Mouse (Mus musculus): ENCODE measurements around the gene Yipf4. TPM values are rescaled to one million over a fixed set of nuclear protein-coding genes. Genes with fewer than 3 reads are reported as not detected.

Gene Yipf4
- 60.1 and 63.8 TPM in 2 replicates for polyA plus RNA-seq (2014; fragmentation: Nextera tagmentation; extraction: Ambion mirVana)

DNA sequence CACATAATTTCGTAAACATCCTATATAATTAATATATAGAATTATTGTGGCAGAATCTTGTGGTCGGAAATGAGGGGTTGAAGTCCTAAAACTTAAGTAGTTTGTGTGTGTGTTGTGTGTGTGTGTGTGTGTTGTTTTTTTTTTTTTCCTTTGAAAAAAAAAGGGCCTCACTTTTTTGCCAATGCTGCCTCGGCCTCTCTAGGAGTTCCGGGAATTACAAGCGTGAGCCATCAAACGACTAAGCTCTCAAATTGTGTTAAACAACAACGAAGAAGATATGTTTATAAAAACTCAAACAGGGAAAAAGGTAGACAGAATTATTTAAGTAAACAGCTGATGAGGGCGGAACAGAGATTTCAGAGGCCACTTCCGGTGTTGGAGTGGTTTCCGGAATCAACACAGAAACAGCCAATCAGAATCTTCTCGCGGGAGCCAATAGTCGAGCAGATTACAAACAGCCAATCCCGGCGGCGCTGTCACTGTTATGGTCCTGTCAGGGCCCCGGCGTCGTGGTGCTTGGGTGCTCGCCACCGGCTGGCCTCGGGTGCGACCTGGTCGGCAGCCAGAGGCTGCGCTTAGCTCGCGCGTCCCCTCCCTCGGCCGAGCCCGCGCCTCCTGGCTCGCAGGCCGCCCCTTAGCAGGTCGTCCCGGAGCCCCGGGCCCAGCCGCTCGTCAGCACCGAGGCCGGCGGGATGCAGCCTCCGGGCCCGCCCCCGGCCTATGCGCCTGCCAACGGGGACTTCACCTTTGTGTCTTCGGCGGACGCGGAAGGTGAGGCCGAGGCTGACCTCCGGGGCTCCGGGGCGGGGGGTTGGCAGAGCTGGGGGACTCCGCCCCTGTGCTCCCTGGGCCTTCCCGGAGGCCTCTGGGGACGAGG, at the start of gene Yipf4:
Yipf4 (plus strand) TSS at position 470 of the 877 bp plus-strand sequence.
- peak; percentile 97 for DNase-seq (ENCODE audit: low spot score)
- peak within 1 kb of the TSS; percentile 60 for H3K27ac ChIP-seq (ENCODE audit: low read depth)
- peaks cover 18% of the 10 kb centered on the region for H3K36me3 ChIP-seq (ENCODE audit: control insufficient read depth, insufficient read depth, low read length)
- ATAC-seq (replicated peaks; ENCODE audit: low FRiP score, low TSS enrichment, low read depth), result peak; percentile 99
- H3K9ac ChIP-seq (ENCODE audit: low read length), result peak within 1 kb of the TSS; percentile 80
- no peaks in the 10 kb centered on the region for H3K9me3 ChIP-seq (ENCODE audit: control insufficient read depth, low read length)
- peak within 1 kb of the TSS; percentile 93 for H3K4me3 ChIP-seq (ENCODE audit: low read depth, low read length)
- H3K27me3 ChIP-seq (replicated peaks; ENCODE audit: control insufficient read depth, insufficient read depth, low read length), result no peaks in the 10 kb centered on the region
- WGBS, result 5% methylated on average over 58 of the region's 58 CpGs
- H3K4me2 ChIP-seq (ENCODE audit: low read length), result peak within 1 kb of the TSS; percentile 70
- H3K4me1 ChIP-seq (replicated peaks; ENCODE audit: control insufficient read depth, insufficient read depth, low read length), result no peaks in the 10 kb centered on the region

DNA sequence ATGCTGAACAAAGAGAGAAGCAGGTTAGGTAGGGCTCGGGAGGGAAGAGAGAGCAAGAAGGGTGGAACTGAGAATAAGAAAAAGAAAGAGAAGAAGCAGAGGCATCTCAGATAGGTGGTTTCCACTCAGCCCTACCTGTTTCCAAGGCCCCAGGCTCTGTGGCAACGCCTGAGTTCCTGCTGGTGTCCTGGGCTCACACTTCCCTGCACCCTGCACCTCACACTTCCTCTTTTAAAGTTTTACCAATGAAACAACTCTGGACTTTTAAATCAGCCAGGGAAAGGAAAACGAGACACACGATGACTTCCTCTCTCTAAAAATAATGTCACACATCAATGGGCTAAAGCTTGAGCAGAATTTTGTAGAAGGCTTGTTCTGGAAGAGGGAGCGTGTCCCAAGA, 48.8 kb upstream of the Yipf4 start:
- Histone ChIP-seq H3K27me3 (replicated peaks; ENCODE audit: control insufficient read depth, insufficient read depth, low read length) (no peaks in the 10 kb centered on the region), H3K36me3 (ENCODE audit: control insufficient read depth, insufficient read depth, low read length) (no peaks in the 10 kb centered on the region), H3K27ac (ENCODE audit: low read depth) (no peak overlapping the region), H3K4me2 (ENCODE audit: low read length) (no peak overlapping the region), H3K4me3 (ENCODE audit: low read depth, low read length) (no peak overlapping the region), H3K9me3 (ENCODE audit: control insufficient read depth, low read length) (no peaks in the 10 kb centered on the region), H3K9ac (ENCODE audit: low read length) (no peak overlapping the region), H3K4me1 (replicated peaks; ENCODE audit: control insufficient read depth, insufficient read depth, low read length) (no peaks in the 10 kb centered on the region)
- 76% methylated on average over 5 of the region's 5 CpGs for WGBS
- DNase-seq (ENCODE audit: low spot score) (no peak), ATAC-seq (replicated peaks; ENCODE audit: low FRiP score, low TSS enrichment, low read depth) (no peak)

DNA sequence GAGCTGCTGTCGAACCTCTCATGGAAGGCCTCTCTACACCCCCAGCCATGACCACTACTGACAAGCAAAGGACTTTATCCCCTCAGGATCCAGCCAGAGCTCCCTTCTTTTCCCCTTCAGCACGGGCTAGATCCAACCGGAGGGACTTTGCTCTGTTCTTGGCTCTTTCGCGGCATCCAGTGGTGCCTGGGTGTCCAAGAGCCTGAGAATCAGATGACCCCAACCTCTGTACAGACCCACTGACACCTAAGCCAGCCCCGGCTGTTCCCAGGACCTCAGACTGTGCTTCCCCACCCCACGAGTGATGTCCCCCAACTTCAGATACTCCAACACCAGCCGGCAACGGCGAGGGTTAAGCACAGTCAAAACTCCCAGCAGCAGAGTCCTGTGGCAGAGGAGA, 39.5 kb upstream of the Yipf4 start:
- H3K9me3 ChIP-seq (ENCODE audit: control insufficient read depth, low read length), result no peaks in the 10 kb centered on the region
- H3K36me3 ChIP-seq (ENCODE audit: control insufficient read depth, insufficient read depth, low read length), result no peaks in the 10 kb centered on the region
- H3K9ac ChIP-seq (ENCODE audit: low read length), result no peak overlapping the region
- H3K27ac ChIP-seq (ENCODE audit: low read depth), result no peak overlapping the region
- no peaks in the 10 kb centered on the region for H3K4me1 ChIP-seq (replicated peaks; ENCODE audit: control insufficient read depth, insufficient read depth, low read length)
- no peak for ATAC-seq (replicated peaks; ENCODE audit: low FRiP score, low TSS enrichment, low read depth)
- H3K27me3 ChIP-seq (replicated peaks; ENCODE audit: control insufficient read depth, insufficient read depth, low read length), result no peaks in the 10 kb centered on the region
- H3K4me3 ChIP-seq (ENCODE audit: low read depth, low read length), result no peak overlapping the region
- WGBS, result 91% methylated on average over 10 of the region's 10 CpGs
- DNase-seq (ENCODE audit: low spot score), result no peak
- H3K4me2 ChIP-seq (ENCODE audit: low read length), result no peak overlapping the region

DNA sequence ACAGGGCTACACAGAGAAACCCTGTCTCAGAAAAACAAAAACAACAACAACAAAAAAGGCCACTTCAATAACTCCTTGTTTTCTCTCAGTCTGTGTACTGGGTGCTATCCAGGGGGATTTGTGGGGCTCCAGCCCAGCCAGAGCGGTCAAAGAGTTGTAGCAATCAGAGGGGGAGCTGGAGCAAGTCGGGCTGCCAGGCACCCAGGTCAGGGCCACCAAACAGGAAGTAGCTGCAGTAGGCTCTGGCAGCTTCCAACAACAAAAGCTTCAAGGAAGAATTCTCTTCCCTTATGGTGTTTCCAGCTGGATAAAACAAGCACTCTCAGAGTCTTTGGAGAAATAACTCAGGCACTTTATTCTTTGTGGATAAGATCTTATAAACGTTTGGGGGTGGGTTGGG, 35.4 kb upstream of the Yipf4 start:
- Histone ChIP-seq H3K27ac (ENCODE audit: low read depth) (no peak overlapping the region), H3K4me3 (ENCODE audit: low read depth, low read length) (no peak overlapping the region), H3K4me2 (ENCODE audit: low read length) (no peak overlapping the region), H3K9me3 (ENCODE audit: control insufficient read depth, low read length) (no peaks in the 10 kb centered on the region), H3K36me3 (ENCODE audit: control insufficient read depth, insufficient read depth, low read length) (no peaks in the 10 kb centered on the region), H3K9ac (ENCODE audit: low read length) (no peak overlapping the region), H3K27me3 (replicated peaks; ENCODE audit: control insufficient read depth, insufficient read depth, low read length) (no peaks in the 10 kb centered on the region), H3K4me1 (replicated peaks; ENCODE audit: control insufficient read depth, insufficient read depth, low read length) (no peaks in the 10 kb centered on the region)
- DNase-seq (ENCODE audit: low spot score) (no peak), ATAC-seq (replicated peaks; ENCODE audit: low FRiP score, low TSS enrichment, low read depth) (no peak)
- WGBS, result 65% methylated on average over 3 of the region's 3 CpGs

DNA sequence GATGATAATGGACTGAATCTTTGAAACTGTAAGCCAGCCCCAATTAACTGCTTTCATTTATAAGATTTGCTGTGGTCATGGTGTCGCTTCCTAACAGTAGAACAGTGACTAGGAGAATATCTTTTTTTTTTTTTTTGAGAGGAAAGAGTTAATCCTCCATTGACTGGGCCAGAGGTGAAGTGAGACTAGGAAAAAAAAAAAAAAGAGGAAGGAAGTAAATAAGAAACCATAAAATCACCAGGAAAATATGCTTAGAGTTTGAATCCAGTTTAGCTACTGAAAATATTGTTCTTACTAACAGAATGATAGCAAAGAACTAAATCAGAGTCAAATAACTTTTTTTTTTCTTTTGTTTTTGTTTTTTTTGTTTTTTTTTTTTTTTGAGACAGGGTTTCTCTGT, 34.6 kb upstream of the Yipf4 start:
- Histone ChIP-seq H3K27me3 (replicated peaks; ENCODE audit: control insufficient read depth, insufficient read depth, low read length) (no peaks in the 10 kb centered on the region), H3K4me1 (replicated peaks; ENCODE audit: control insufficient read depth, insufficient read depth, low read length) (no peaks in the 10 kb centered on the region), H3K9me3 (ENCODE audit: control insufficient read depth, low read length) (no peaks in the 10 kb centered on the region), H3K9ac (ENCODE audit: low read length) (no peak overlapping the region), H3K4me2 (ENCODE audit: low read length) (no peak overlapping the region), H3K36me3 (ENCODE audit: control insufficient read depth, insufficient read depth, low read length) (no peaks in the 10 kb centered on the region), H3K4me3 (ENCODE audit: low read depth, low read length) (no peak overlapping the region), H3K27ac (ENCODE audit: low read depth) (no peak overlapping the region)
- WGBS, result 86% methylated on average over 1 of the region's 1 CpGs
- no peak for DNase-seq (ENCODE audit: low spot score)
- no peak for ATAC-seq (replicated peaks; ENCODE audit: low FRiP score, low TSS enrichment, low read depth)

DNA sequence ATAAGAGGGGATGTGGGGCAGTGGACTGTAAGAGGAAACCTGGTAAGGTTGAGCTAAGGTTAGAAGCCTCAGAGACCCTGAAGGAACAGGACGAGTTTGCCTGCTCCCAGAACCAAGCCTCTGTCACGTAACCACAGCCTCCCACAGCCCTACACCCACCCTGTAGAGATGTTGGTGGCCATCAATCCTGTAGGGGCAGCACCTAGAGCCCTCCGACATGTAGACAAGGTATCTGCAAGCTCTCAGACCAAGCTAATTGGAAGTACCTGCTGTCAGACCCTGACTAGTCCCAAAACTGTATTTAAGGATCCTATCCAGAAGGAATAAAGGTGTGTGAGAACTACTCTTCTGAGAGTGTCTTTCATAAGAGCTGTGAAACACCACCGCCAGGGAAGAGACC, 33.9 kb upstream of the Yipf4 start:
- Histone ChIP-seq H3K4me1 (replicated peaks; ENCODE audit: control insufficient read depth, insufficient read depth, low read length) (no peaks in the 10 kb centered on the region), H3K27ac (ENCODE audit: low read depth) (no peak overlapping the region), H3K27me3 (replicated peaks; ENCODE audit: control insufficient read depth, insufficient read depth, low read length) (no peaks in the 10 kb centered on the region), H3K9me3 (ENCODE audit: control insufficient read depth, low read length) (no peaks in the 10 kb centered on the region), H3K4me3 (ENCODE audit: low read depth, low read length) (no peak overlapping the region), H3K4me2 (ENCODE audit: low read length) (no peak overlapping the region), H3K36me3 (ENCODE audit: control insufficient read depth, insufficient read depth, low read length) (no peaks in the 10 kb centered on the region), H3K9ac (ENCODE audit: low read length) (no peak overlapping the region)
- DNase-seq (ENCODE audit: low spot score) (no peak), ATAC-seq (replicated peaks; ENCODE audit: low FRiP score, low TSS enrichment, low read depth) (no peak)
- WGBS, result 76% methylated on average over 4 of the region's 4 CpGs

DNA sequence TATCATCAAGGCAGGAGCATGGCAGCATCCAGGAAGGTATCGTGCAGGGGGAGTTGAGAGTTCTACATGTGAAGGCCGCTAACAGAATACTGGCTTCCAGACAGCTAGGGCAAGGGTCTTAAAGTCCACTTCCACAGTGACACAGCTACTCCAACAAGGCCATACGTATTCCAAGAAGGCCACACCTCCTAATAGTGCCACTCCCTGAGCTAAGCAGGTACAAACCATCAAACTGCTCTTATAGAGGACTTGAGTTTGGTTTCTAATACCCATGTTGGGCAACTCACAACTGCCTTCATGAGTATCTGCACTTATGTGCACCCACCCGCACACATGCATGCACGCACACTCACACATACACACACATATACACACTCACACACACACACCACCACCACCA, 32.5 kb upstream of the Yipf4 start:
- Histone ChIP-seq H3K9me3 (ENCODE audit: control insufficient read depth, low read length) (no peaks in the 10 kb centered on the region), H3K4me3 (ENCODE audit: low read depth, low read length) (no peak overlapping the region), H3K4me1 (replicated peaks; ENCODE audit: control insufficient read depth, insufficient read depth, low read length) (no peaks in the 10 kb centered on the region), H3K27ac (ENCODE audit: low read depth) (no peak overlapping the region), H3K27me3 (replicated peaks; ENCODE audit: control insufficient read depth, insufficient read depth, low read length) (no peaks in the 10 kb centered on the region), H3K36me3 (ENCODE audit: control insufficient read depth, insufficient read depth, low read length) (no peaks in the 10 kb centered on the region), H3K4me2 (ENCODE audit: low read length) (no peak overlapping the region), H3K9ac (ENCODE audit: low read length) (no peak overlapping the region)
- ATAC-seq (replicated peaks; ENCODE audit: low FRiP score, low TSS enrichment, low read depth) (no peak), DNase-seq (ENCODE audit: low spot score) (no peak)
- 89% methylated on average over 5 of the region's 5 CpGs for WGBS

DNA sequence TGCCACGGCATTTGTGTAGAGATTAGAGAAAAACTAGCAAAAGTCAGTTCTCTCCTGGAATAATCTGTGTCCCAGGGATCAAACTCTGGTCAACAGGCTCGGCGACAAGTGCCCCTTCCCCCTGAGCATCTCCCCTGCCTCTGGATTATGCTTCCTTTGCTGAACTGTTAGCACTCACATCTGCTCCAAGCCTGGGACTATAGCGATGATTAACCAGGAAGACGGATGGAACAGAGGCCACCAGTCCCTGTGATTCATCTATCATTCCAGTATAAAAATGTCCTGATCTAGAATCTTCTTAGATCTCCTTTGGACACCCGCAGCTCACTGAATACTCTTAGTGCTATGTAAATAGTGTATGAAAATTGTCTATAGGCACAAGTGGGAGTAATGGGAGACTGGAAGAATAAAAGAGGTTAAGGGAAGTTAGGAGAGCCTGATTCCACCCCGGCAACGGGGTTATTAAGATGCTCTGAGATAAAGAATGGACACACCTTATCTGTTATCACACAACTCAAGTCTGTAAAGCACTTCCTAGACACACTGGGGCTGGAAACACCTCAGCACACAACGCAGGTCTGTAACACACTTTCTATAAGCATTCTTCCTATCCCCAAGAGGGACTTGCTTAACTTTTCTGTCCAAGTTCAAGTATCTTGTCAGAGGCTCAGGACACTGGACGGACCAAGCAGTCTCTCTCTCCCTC, 31.2 kb upstream of the Yipf4 start:
- H3K36me3 ChIP-seq (ENCODE audit: control insufficient read depth, insufficient read depth, low read length), result no peaks in the 10 kb centered on the region
- ATAC-seq (replicated peaks; ENCODE audit: low FRiP score, low TSS enrichment, low read depth) (peak; percentile 50; the same call in 1 of the 2 replicates), DNase-seq (ENCODE audit: low spot score) (no peak)
- H3K27me3 ChIP-seq (replicated peaks; ENCODE audit: control insufficient read depth, insufficient read depth, low read length), result no peaks in the 10 kb centered on the region
- peak overlapping the region; percentile 66 for H3K27ac ChIP-seq (ENCODE audit: low read depth)
- H3K4me1 ChIP-seq (replicated peaks; ENCODE audit: control insufficient read depth, insufficient read depth, low read length), result no peaks in the 10 kb centered on the region
- 56% methylated on average over 10 of the region's 10 CpGs for WGBS
- no peaks in the 10 kb centered on the region for H3K9me3 ChIP-seq (ENCODE audit: control insufficient read depth, low read length)
- peak overlapping the region; percentile 17 for H3K4me3 ChIP-seq (ENCODE audit: low read depth, low read length)
- H3K9ac ChIP-seq (ENCODE audit: low read length), result no peak overlapping the region
- peak overlapping the region; percentile 36 for H3K4me2 ChIP-seq (ENCODE audit: low read length)
